In the genomic region with DNA sequence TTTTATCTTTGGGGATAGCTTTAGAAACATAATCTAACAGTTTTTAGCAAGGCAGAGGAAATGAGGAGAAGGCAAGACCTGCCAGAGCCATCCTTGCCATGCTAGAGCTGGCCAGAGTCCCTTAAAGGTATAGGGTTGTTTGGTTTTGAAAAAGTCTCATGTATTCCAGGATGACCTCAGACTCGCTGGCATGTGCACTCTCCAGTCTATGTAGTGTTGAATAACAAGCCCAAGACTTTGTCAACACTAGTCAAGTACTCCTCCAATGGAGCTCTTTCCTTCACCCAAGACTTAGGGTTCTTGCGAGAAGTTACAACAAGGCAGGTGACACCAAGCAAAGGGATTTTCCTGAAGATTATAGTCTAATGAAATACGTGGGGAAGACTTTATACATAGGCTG, we compare ENCODE assay signal across 15 mouse cellular contexts.
"Had no signal": no experiment of that assay in that cellular context is flagged by ENCODE, and none has a peak within 500 bp of the region (broad histone marks: within the 10 kb centered on the region; RNA-seq: fewer than 3 reads in every experiment).

No protein-coding gene starts in this region.

- DNase-seq: kidney, adult 18-20 months; kidney, adult 9 months; kidney, postnatal 14 days; kidney, postnatal 4 days; liver; midbrain, embryonic 14.5 days; thymus, adult 18-20 months; thymus, postnatal 36 days had no signal

- H3K4me2 ChIP-seq: limb, embryonic 13.5 days; liver, embryonic 12.5 days; liver, embryonic 15.5 days; lung, embryonic 15.5 days; midbrain, embryonic 11.5 days had no signal

- H3K4me3 ChIP-seq: limb, embryonic 10.5 days; limb, embryonic 13.5 days; liver, embryonic 12.5 days; liver, embryonic 15.5 days; lung, embryonic 15.5 days had no signal

- H3K27ac ChIP-seq: limb, embryonic 10.5 days; limb, embryonic 13.5 days; liver, embryonic 12.5 days; liver, embryonic 15.5 days; lung, embryonic 15.5 days had no signal

- H3K9me3 ChIP-seq: limb, embryonic 10.5 days; limb, embryonic 13.5 days; liver, embryonic 12.5 days; liver, embryonic 15.5 days; lung, embryonic 15.5 days had no signal

- H3K9ac ChIP-seq: limb, embryonic 13.5 days; liver, embryonic 12.5 days; liver, embryonic 15.5 days; lung, embryonic 15.5 days had no signal

- H3K27me3 ChIP-seq: limb, embryonic 13.5 days; lung, embryonic 15.5 days had no signal

- ATAC-seq: intestine, embryonic 16.5 days; liver, embryonic 12.5 days had no signal

- H3K36me3 ChIP-seq: limb, embryonic 10.5 days; limb, embryonic 13.5 days; liver, embryonic 12.5 days; liver, embryonic 15.5 days; lung, embryonic 15.5 days had no signal

- H3K4me1 ChIP-seq: liver, embryonic 12.5 days had no signal
